Mouse (Mus musculus): ENCODE results near the gene Grk2. TPM values are rescaled to one million over a fixed set of nuclear protein-coding genes. Genes with fewer than 3 reads are reported as not detected.

Grk2 gene
- 343 TPM for total RNA-seq (2023)

DNA sequence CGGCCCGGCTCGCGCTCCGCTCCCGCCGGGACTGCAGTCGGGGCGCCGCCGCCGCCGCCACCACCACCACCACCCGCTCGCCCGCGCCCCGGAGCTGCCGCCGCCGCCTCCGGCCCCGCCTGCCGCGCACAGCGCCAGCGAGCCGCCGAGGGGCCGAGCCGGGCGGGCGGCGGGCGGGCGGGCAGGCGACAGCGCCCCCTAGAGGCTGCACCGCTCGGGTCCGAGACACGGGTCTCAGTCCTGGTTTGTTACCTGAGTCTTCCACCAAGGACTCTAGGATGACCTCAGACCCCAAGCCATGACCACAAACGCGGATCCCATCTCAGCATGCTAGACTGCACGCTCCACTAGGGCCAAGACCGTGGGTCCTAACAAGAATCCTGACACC is at the start of gene Grk2:
Grk2 (minus strand) TSS at position 33 of the 388 bp plus-strand sequence.

DNA sequence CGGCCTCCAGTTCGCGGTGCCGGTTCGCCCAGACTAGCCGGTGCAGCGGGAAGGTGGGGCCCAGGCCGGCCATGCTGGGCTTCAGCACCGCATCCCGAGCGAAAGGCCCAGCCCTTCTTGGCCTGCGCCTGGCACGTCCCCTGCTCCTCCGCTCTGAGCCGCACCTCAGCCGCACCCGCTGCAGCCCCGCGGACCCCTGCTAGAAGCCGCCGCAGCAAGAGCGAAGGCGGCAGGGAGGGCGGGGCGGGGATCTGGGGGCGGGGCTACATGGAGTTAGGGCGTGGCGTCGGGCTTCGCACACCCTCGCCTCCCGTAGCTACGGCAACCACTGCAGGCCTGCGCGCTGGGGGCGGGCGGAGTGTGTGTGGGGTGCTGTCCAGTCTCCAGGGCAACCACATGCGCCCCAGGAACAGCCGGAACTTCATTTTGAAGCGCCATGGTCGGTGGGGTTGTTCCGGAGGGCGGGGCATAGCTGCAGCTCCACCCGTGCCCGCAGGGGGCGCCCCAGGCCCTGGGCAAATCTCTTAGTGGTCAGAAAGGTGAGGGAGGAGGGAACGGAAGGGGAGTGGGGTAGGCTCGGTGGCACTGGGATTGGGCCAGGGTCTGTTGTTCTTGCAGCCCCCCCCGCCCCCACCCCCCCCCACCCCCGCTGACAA is 23.0 kb downstream of the Grk2 start, which contains the start of gene Ankrd13d:
Ankrd13d (minus strand) TSS at position 240 of the 656 bp plus-strand sequence.

DNA sequence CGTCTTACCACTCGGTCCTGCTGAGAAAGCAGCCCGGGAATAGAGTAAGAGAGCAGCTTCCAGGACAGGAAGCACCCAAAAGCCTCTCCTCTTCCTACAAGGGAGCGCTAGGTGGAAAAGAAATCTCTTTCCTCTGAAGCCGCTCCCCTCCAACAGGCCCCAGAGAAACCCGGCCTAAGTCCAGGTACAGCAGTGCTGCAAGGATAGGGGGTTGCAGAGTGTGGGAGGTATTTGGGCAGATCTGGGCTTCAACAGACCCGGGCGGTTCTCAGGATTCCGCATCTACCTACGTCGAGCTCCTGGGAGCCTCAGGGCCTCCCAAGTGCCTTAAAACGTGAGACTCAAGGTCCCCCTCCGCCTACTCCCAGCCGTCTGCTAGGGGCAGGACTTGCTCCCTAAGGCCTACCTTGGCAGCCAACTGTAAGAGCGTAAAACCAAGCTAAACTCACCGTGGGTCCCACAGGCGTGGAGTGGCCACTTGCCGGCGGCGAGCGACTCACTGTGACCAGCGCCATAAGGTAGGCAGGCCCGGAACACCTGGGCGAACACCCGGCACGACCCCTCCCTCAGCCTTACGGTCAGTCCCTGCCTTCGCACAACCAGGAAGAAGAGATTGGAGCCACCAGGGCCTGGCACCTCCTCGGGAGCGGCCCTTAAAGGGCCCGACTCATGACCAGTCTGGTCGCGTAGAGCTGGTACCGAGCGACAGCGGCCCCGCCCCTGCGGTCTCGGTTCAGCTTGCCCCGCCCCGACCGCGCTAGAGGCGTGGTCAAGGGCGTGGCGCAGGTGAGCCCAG is 37.3 kb downstream of the Grk2 start, which contains the start of gene Ssh3:
Ssh3 (minus strand) TSS at position 615 of the 796 bp plus-strand sequence.

Other genes starting within 250 kb of the Grk2 start
- 39.0 TPM for gene Gstp3, start 246.7 kb downstream of the Grk2 start, total RNA-seq (2023)
- gene Cabp2, start 224.6 kb downstream of the Grk2 start, total RNA-seq (2023): not detected
- 152 TPM for gene Cdk2ap2, start 209.0 kb downstream of the Grk2 start, total RNA-seq (2023)
- 266 TPM for gene Pitpnm1, start 206.2 kb downstream of the Grk2 start, total RNA-seq (2023)
- 149 TPM for gene Aip, start 180.4 kb downstream of the Grk2 start, total RNA-seq (2023)
- gene Gpr152, start 166.4 kb downstream of the Grk2 start, total RNA-seq (2023): 0.26 TPM
- 0.18 TPM for gene Cabp4, start 162.2 kb downstream of the Grk2 start, total RNA-seq (2023)
- gene Coro1b, start 157.6 kb downstream of the Grk2 start, total RNA-seq (2023): 121 TPM
- gene Ptprcap, start 152.6 kb downstream of the Grk2 start, total RNA-seq (2023): 209 TPM
- gene Rps6kb2, start 142.9 kb downstream of the Grk2 start, total RNA-seq (2023): 41.0 TPM
- 75.2 TPM for gene Carns1, start 130.7 kb downstream of the Grk2 start, total RNA-seq (2023)
- 228 TPM for gene Tbc1d10c, start 114.9 kb downstream of the Grk2 start, total RNA-seq (2023)
- gene Ppp1ca, start 114.2 kb downstream of the Grk2 start, total RNA-seq (2023): 315 TPM
- 28.3 TPM for gene Rad9a, start 104.6 kb downstream of the Grk2 start, total RNA-seq (2023)
- 107 TPM for gene Clcf1, start 92.0 kb downstream of the Grk2 start, total RNA-seq (2023)
- gene AC109138.7, start 91.9 kb downstream of the Grk2 start, total RNA-seq (2023): not detected
- 56.2 TPM for gene Pold4, start 74.3 kb downstream of the Grk2 start, total RNA-seq (2023)
- 12.9 TPM for gene Ssh3, start 37.0 kb downstream of the Grk2 start, total RNA-seq (2023)
- gene Ankrd13d, start 23.1 kb downstream of the Grk2 start, total RNA-seq (2023): 14.4 TPM
- gene Kdm2a, start 92.1 kb upstream of the Grk2 start, total RNA-seq (2023): 132 TPM
- gene Rhod, start 133.2 kb upstream of the Grk2 start, total RNA-seq (2023): 1.1 TPM
- gene Syt12, start 171.2 kb upstream of the Grk2 start, total RNA-seq (2023): not detected
- gene 2010003K11Rik, start 192.4 kb upstream of the Grk2 start, total RNA-seq (2023): not detected
- 3.6 TPM for gene Pcx, start 204.2 kb upstream of the Grk2 start, total RNA-seq (2023)

Measured in CD4-positive naive resting alpha-beta T cell, adult 76 days (primary cell).